Mouse (Mus musculus) heart, embryonic 12.5 days (tissue): Measurements from ENCODE around the gene Pkn2. TPM values are rescaled to one million over a fixed set of nuclear protein-coding genes. Genes with fewer than 3 reads are reported as not detected.

Experiments used
- ATAC-seq: fragments of 200-750 bp; cut with Nextera tagmentation; 2 replicates; pipeline ENCODE4 v1.8.0; 2017; ENCODE audit warnings: moderate TSS enrichment, moderate library complexity; ENCODE audit not compliant: insufficient number of reproducible peaks, low FRiP score
- H3K27ac ChIP-seq: fragments of 300-500 bp; sonication (generic); 2 replicates; pipeline ENCODE4 v1.5.1; 2016; ENCODE audit warnings: mild to moderate bottlenecking, moderate library complexity; ENCODE audit not compliant: poor library complexity, severe bottlenecking
- H3K27me3 ChIP-seq: fragments of 300-500 bp; sonication (generic); replicated peaks from 2 replicates; pipeline ENCODE4 v1.6.1; 2016; ENCODE audit warnings: mild to moderate bottlenecking, moderate library complexity
- H3K36me3 ChIP-seq: fragments of 300-500 bp; sonication (generic); 2 replicates; pipeline ENCODE4 v1.6.1; 2016; ENCODE audit warnings: mild to moderate bottlenecking, moderate library complexity
- H3K4me1 ChIP-seq: fragments of 300-500 bp; sonication (generic); replicated peaks from 2 replicates; pipeline ENCODE4 v1.6.1; 2016; ENCODE audit warnings: mild to moderate bottlenecking
- H3K4me2 ChIP-seq: fragments of 300-500 bp; sonication (generic); 2 replicates; pipeline ENCODE4 v1.6.1; 2016; ENCODE audit warnings: mild to moderate bottlenecking, moderate library complexity
- H3K4me3 ChIP-seq: fragments of 300-500 bp; sonication (generic); 2 replicates; pipeline ENCODE4 v1.5.1; 2016; ENCODE audit warnings: mild to moderate bottlenecking
- H3K9ac ChIP-seq: fragments of 300-500 bp; sonication (generic); 2 replicates; pipeline ENCODE4 v1.6.1; 2016; ENCODE audit warnings: mild to moderate bottlenecking, moderate library complexity
- H3K9me3 ChIP-seq: fragments of 300-500 bp; sonication (generic); replicated peaks from 2 replicates; pipeline ENCODE4 v1.6.1; 2016; ENCODE audit warnings: mild to moderate bottlenecking, moderate library complexity
- WGBS: fragments of 180-500 bp; shearing (Covaris S2); methylation state at CpG from one replicate; pipeline ENCODE4 v1.1.7; 2016; 5-methylcytosine and 5-hydroxymethylcytosine counted together
- polyA plus RNA-seq: library from polyadenylated mRNA; unstranded; fragments of >200 nt; fragmentation: Nextera tagmentation; extraction: Ambion mirVana; gene quantifications from 2 replicates; pipeline ENCODE4 v1.2.1, GENCODE M21; 2016

Gene Pkn2
- polyA plus RNA-seq, 1 experiment from 2014 or later: 55.7 TPM

GRCm38 (mm10) chr3:142886963-142887362 lies 5.2 kb upstream of the Pkn2 start:
- Histone ChIP-seq H3K27me3 (no peaks in the 10 kb centered on the region), H3K4me1 (peaks cover 3% of the 10 kb centered on the region; the same call in 1 of the 2 replicates), H3K9ac (no peak overlapping the region), H3K4me3 (no peak overlapping the region), H3K9me3 (no peaks in the 10 kb centered on the region), H3K36me3 (no peaks in the 10 kb centered on the region), H3K4me2 (no peak overlapping the region), H3K27ac (no peak overlapping the region)
- no peak for ATAC-seq
- 85% methylated on average over 3 of the region's 3 CpGs for WGBS

- Histone ChIP-seq H3K27me3 (no peaks in the 10 kb centered on the region), H3K9ac (no peak overlapping the region), H3K4me3 (no peak overlapping the region), H3K36me3 (no peaks in the 10 kb centered on the region), H3K27ac (no peak overlapping the region), H3K4me2 (no peak overlapping the region), H3K9me3 (no peaks in the 10 kb centered on the region), H3K4me1 (peaks cover 3% of the 10 kb centered on the region; the same call in 1 of the 2 replicates)
- ATAC-seq: no peak
These were observed 2.8 kb upstream of the Pkn2 start for GRCm38 (mm10) chr3:142884594-142884993.

GRCm38 (mm10) chr3:142881589-142881871 lies 274 bp downstream of the Pkn2 start:
- H3K4me2 ChIP-seq: peak overlapping the region; percentile 52
- no peaks in the 10 kb centered on the region for H3K27me3 ChIP-seq
- no peak; the same call in 1 of the 2 replicates for ATAC-seq
- 0% methylated on average over 25 of the region's 40 CpGs for WGBS
- peak overlapping the region; percentile 85 for H3K4me3 ChIP-seq
- peak overlapping the region; percentile 92 for H3K27ac ChIP-seq
- H3K36me3 ChIP-seq: no peaks in the 10 kb centered on the region
- peaks cover 3% of the 10 kb centered on the region; the same call in 1 of the 2 replicates for H3K4me1 ChIP-seq
- peak overlapping the region; percentile 93 for H3K9ac ChIP-seq
- H3K9me3 ChIP-seq: no peaks in the 10 kb centered on the region

- H3K27me3 ChIP-seq: no peaks in the 10 kb centered on the region
- H3K4me3 ChIP-seq: peak overlapping the region; percentile 85
- ATAC-seq: peak; percentile 59
- H3K36me3 ChIP-seq: no peaks in the 10 kb centered on the region
- H3K9ac ChIP-seq: peak overlapping the region; percentile 93
- peaks cover 3% of the 10 kb centered on the region; the same call in 1 of the 2 replicates for H3K4me1 ChIP-seq
- H3K9me3 ChIP-seq: no peaks in the 10 kb centered on the region
- under 1% methylated on average over 42 of the region's 72 CpGs for WGBS
- peak overlapping the region; percentile 52 for H3K4me2 ChIP-seq
- peak overlapping the region; percentile 92 for H3K27ac ChIP-seq
These were observed 815 bp downstream of the Pkn2 start for GRCm38 (mm10) chr3:142880790-142881588.

GRCm38 (mm10) chr3:142863236-142863635 lies 18.6 kb downstream of the Pkn2 start:
- Histone ChIP-seq H3K9me3 (no peaks in the 10 kb centered on the region), H3K4me2 (no peak overlapping the region), H3K27ac (no peak overlapping the region), H3K4me3 (no peak overlapping the region), H3K9ac (no peak overlapping the region), H3K4me1 (0 out of 2 replicates have a peak, but pooled peaks cover 2% of the 10 kb centered on the region), H3K27me3 (no peaks in the 10 kb centered on the region), H3K36me3 (no peaks in the 10 kb centered on the region)
- no peak for ATAC-seq
- WGBS: 92% methylated on average over 2 of the region's 2 CpGs

- Histone ChIP-seq H3K4me3 (no peak overlapping the region), H3K9ac (no peak overlapping the region), H3K4me1 (peaks cover 10% of the 10 kb centered on the region), H3K4me2 (no peak overlapping the region), H3K36me3 (no peaks in the 10 kb centered on the region), H3K27ac (no peak overlapping the region), H3K9me3 (no peaks in the 10 kb centered on the region), H3K27me3 (no peaks in the 10 kb centered on the region)
- ATAC-seq: no peak
- 46% methylated on average over 3 of the region's 3 CpGs for WGBS
These were observed 25.0 kb downstream of the Pkn2 start for GRCm38 (mm10) chr3:142856832-142857231.

- Histone ChIP-seq H3K4me2 (no peak overlapping the region), H3K36me3 (no peaks in the 10 kb centered on the region), H3K4me3 (no peak overlapping the region), H3K4me1 (peaks cover 10% of the 10 kb centered on the region), H3K9me3 (no peaks in the 10 kb centered on the region), H3K9ac (no peak overlapping the region), H3K27ac (no peak overlapping the region), H3K27me3 (no peaks in the 10 kb centered on the region)
- no peak for ATAC-seq
- 77% methylated on average over 4 of the region's 4 CpGs for WGBS
These were observed 25.8 kb downstream of the Pkn2 start for GRCm38 (mm10) chr3:142855961-142856472.

GRCm38 (mm10) chr3:142852911-142853310 lies 28.9 kb downstream of the Pkn2 start:
- no peaks in the 10 kb centered on the region for H3K9me3 ChIP-seq
- WGBS: 88% methylated on average over 3 of the region's 3 CpGs
- no peak overlapping the region for H3K4me3 ChIP-seq
- H3K36me3 ChIP-seq: peaks cover 3% of the 10 kb centered on the region; the same call in 1 of the 2 replicates
- no peaks in the 10 kb centered on the region for H3K27me3 ChIP-seq
- H3K4me1 ChIP-seq: peaks cover 8% of the 10 kb centered on the region
- H3K4me2 ChIP-seq: no peak overlapping the region
- no peak overlapping the region for H3K9ac ChIP-seq
- H3K27ac ChIP-seq: no peak overlapping the region
- ATAC-seq: no peak

- Histone ChIP-seq H3K4me2 (no peak overlapping the region), H3K9ac (no peak overlapping the region), H3K27me3 (no peaks in the 10 kb centered on the region), H3K36me3 (peaks cover 3% of the 10 kb centered on the region; the same call in 1 of the 2 replicates), H3K27ac (no peak overlapping the region), H3K4me1 (peaks cover 3% of the 10 kb centered on the region), H3K4me3 (no peak overlapping the region), H3K9me3 (no peaks in the 10 kb centered on the region)
- no peak for ATAC-seq
- WGBS: 71% methylated on average over 3 of the region's 3 CpGs
These were observed 30.2 kb downstream of the Pkn2 start for GRCm38 (mm10) chr3:142851631-142852030.

GRCm38 (mm10) chr3:142839961-142840360 lies 41.8 kb downstream of the Pkn2 start:
- Histone ChIP-seq H3K4me1 (0 out of 2 replicates have a peak, but pooled peaks cover 5% of the 10 kb centered on the region), H3K4me3 (no peak overlapping the region), H3K9ac (no peak overlapping the region), H3K9me3 (no peaks in the 10 kb centered on the region), H3K4me2 (no peak overlapping the region), H3K36me3 (peaks cover 8% of the 10 kb centered on the region; the same call in 1 of the 2 replicates), H3K27me3 (no peaks in the 10 kb centered on the region), H3K27ac (no peak overlapping the region)
- ATAC-seq: no peak
- 79% methylated on average over 4 of the region's 4 CpGs for WGBS

- H3K27me3 ChIP-seq: no peaks in the 10 kb centered on the region
- H3K4me3 ChIP-seq: no peak overlapping the region
- no peak overlapping the region for H3K9ac ChIP-seq
- H3K9me3 ChIP-seq: no peaks in the 10 kb centered on the region
- H3K4me2 ChIP-seq: no peak overlapping the region
- H3K36me3 ChIP-seq: peaks cover 15% of the 10 kb centered on the region; the same call in 1 of the 2 replicates
- WGBS: 69% methylated on average over 4 of the region's 4 CpGs
- ATAC-seq: no peak
- H3K4me1 ChIP-seq: 0 out of 2 replicates have a peak, but pooled peaks cover 5% of the 10 kb centered on the region
- no peak overlapping the region for H3K27ac ChIP-seq
These were observed 47.0 kb downstream of the Pkn2 start for GRCm38 (mm10) chr3:142834761-142835160.
